Mouse (Mus musculus): ENCODE data around the gene Nsf. TPM values are rescaled to one million over a fixed set of nuclear protein-coding genes. Genes with fewer than 3 reads are reported as not detected.

The Nsf gene
- polyA plus RNA-seq, 1 experiment from 2014 or later: 25.8 TPM

Other genes with a start within 250 kb of the Nsf start
- gene Wnt9b, start 204.2 kb downstream of the Nsf start, polyA plus RNA-seq (2015; fragmentation: Nextera tagmentation; extraction: Ambion mirVana): 0.07 TPM in 2 replicates
- gene Wnt3, start 179.9 kb downstream of the Nsf start, polyA plus RNA-seq (2015; fragmentation: Nextera tagmentation; extraction: Ambion mirVana): not detected in 2 replicates
- 16.3 and 16.7 TPM in 2 replicates for gene Arf2, start 12.7 kb upstream of the Nsf start, polyA plus RNA-seq (2015; fragmentation: Nextera tagmentation; extraction: Ambion mirVana)
- gene Crhr1, start 178.8 kb upstream of the Nsf start, polyA plus RNA-seq (2015; fragmentation: Nextera tagmentation; extraction: Ambion mirVana): not detected in 2 replicates
- gene Sppl2c, start 232.3 kb upstream of the Nsf start, polyA plus RNA-seq (2015; fragmentation: Nextera tagmentation; extraction: Ambion mirVana): not detected in 2 replicates

All from liver, embryonic 16.5 days (tissue).